Mouse (Mus musculus) limb, embryonic 11.5 days (tissue): Measurements from ENCODE around the gene Hoxc11. TPM values are rescaled to one million over a fixed set of nuclear protein-coding genes. Genes with fewer than 3 reads are reported as not detected.

Experiments
- ATAC-seq: fragments of 200-750 bp; cut with Nextera tagmentation; 2 replicates; pipeline ENCODE4 v1.8.0; 2017; ENCODE audit warnings: low read depth; ENCODE audit not compliant: insufficient number of reproducible peaks, low FRiP score, low TSS enrichment
- DNase-seq: peaks from one replicate; pipeline ENCODE4 v3.0.0-alpha.2; 2015; ENCODE audit warnings: low spot score
- H3K27ac ChIP-seq: fragments of 300-500 bp; sonication (generic); replicated peaks from 2 replicates; pipeline ENCODE4 v1.5.1; 2014; ENCODE audit warnings: low read depth, mild to moderate bottlenecking, low read length
- H3K27me3 ChIP-seq: fragments of 300-500 bp; sonication (generic); 2 replicates; pipeline ENCODE4 v1.6.1; 2014; ENCODE audit warnings: mild to moderate bottlenecking, low read length, mixed read lengths; ENCODE audit not compliant: control insufficient read depth, insufficient read depth
- H3K36me3 ChIP-seq: fragments of 300-500 bp; sonication (generic); 2 replicates; pipeline ENCODE4 v1.6.1; 2014; ENCODE audit warnings: mild to moderate bottlenecking, low read length, moderate library complexity, mixed read lengths; ENCODE audit not compliant: control insufficient read depth, insufficient read depth
- H3K4me1 ChIP-seq: fragments of 300-500 bp; sonication (generic); 2 replicates; pipeline ENCODE4 v1.6.1; 2014; ENCODE audit warnings: low read length, mixed read lengths; ENCODE audit not compliant: control insufficient read depth, insufficient read depth
- H3K4me2 ChIP-seq: fragments of 300-500 bp; sonication (generic); 2 replicates; pipeline ENCODE4 v1.6.1; 2014; ENCODE audit warnings: low read depth, mild to moderate bottlenecking, moderate library complexity; ENCODE audit not compliant: severe bottlenecking
- H3K4me3 ChIP-seq: fragments of 300-500 bp; sonication (generic); 2 replicates; pipeline ENCODE4 v1.5.1; 2014; ENCODE audit warnings: low read depth, low read length
- H3K9ac ChIP-seq: fragments of 300-500 bp; sonication (generic); 2 replicates; pipeline ENCODE4 v1.6.1; 2014; ENCODE audit warnings: mild to moderate bottlenecking, low read length
- H3K9me3 ChIP-seq: fragments of 300-500 bp; sonication (generic); 2 replicates; pipeline ENCODE4 v1.6.1; 2016; ENCODE audit warnings: low read length; ENCODE audit not compliant: control insufficient read depth
- WGBS: fragments of 180-500 bp; shearing (Covaris S2); extraction: QIAGEN DNeasy Blood & Tissue Kit; methylation state at CpG from one replicate; pipeline ENCODE4 v1.1.7; 2014; 5-methylcytosine and 5-hydroxymethylcytosine counted together
- polyA plus RNA-seq: library from polyadenylated mRNA; unstranded; fragments of >200 nt; fragmentation: Nextera tagmentation; extraction: Ambion mirVana; gene quantifications from 2 replicates; pipeline ENCODE4 v1.2.1, GENCODE M21; 2014

Gene Hoxc11
- polyA plus RNA-seq, 1 experiment from 2014 or later, result 5.9 TPM

DNA sequence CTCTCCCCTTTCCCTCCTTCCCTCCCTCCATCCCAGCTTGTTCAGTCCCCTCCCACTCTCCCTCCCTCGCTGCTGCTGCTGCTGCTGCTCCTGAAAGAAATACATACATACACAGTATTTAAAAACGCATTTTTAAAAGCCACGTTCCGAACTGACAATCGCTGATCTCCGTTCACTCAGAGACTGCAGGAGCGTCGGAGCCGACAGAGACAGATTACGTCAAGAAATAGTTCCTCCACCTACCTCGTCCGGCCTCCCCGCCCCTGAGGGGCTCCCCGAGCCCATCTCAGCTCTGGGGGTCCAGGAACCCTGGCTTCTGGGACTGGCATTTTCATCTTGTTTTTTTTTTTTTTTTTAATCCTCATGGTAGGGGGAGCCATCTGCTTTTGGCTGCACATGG lies 26.7 kb downstream of the Hoxc11 start:
- no peak for DNase-seq
- peak overlapping the region; percentile 90; the same call in 1 of the 2 replicates for H3K9ac ChIP-seq
- peak overlapping the region; percentile 91 for H3K4me2 ChIP-seq
- H3K27ac ChIP-seq, result peak overlapping the region; percentile 72; the same call in 1 of the 2 replicates
- ATAC-seq, result no peak
- H3K27me3 ChIP-seq, result peaks cover 62% of the 10 kb centered on the region
- no peaks in the 10 kb centered on the region for H3K9me3 ChIP-seq
- peaks cover 54% of the 10 kb centered on the region for H3K4me1 ChIP-seq
- H3K4me3 ChIP-seq, result peak overlapping the region; percentile 58
- WGBS, result 0% methylated on average over 14 of the region's 14 CpGs
- H3K36me3 ChIP-seq, result no peaks in the 10 kb centered on the region

DNA sequence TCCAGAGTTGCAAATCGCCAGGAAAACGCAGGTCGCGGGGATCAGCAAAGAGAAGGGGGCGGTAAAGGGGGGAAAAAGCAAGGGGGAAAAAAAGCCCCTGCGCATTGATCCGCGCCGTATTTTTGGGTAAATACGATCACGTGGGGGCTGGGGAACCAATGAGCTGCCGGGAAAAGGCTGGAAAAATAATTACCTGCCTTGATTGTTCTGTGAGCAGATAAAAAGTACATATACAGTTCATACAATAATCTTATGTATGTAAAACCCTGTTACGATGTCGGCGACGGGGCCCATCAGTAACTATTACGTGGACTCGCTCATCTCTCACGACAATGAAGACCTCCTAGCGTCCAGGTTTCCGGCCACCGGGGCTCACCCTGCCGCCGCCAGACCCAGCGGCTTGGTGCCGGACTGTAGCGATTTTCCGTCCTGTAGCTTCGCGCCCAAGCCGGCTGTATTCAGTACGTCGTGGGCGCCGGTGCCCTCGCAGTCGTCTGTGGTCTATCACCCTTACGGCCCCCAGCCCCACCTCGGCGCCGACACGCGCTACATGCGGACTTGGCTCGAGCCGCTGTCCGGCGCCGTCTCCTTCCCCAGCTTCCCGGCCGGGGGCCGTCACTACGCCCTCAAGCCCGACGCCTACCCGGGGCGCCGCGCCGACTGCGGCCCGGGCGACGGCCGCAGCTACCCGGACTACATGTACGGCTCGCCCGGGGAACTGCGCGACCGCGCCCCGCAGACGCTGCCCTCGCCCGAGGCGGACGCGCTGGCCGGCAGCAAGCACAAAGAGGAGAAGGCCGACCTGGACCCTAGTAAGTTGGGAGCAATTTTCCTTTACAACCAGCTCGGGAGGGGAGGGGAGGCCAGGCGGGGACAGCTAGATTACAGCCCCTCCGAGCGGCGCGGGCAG lies 27.4 kb downstream of the Hoxc11 start:
- H3K27me3 ChIP-seq, result peaks cover 62% of the 10 kb centered on the region
- H3K36me3 ChIP-seq, result no peaks in the 10 kb centered on the region
- H3K9ac ChIP-seq, result peak overlapping the region; percentile 90
- peak overlapping the region; percentile 58 for H3K4me3 ChIP-seq
- H3K27ac ChIP-seq, result peak overlapping the region; percentile 72
- ATAC-seq (no peak), DNase-seq (peak; percentile 81)
- H3K4me1 ChIP-seq, result peaks cover 54% of the 10 kb centered on the region
- WGBS, result under 1% methylated on average over 88 of the region's 88 CpGs
- no peaks in the 10 kb centered on the region for H3K9me3 ChIP-seq
- H3K4me2 ChIP-seq, result peak overlapping the region; percentile 91

DNA sequence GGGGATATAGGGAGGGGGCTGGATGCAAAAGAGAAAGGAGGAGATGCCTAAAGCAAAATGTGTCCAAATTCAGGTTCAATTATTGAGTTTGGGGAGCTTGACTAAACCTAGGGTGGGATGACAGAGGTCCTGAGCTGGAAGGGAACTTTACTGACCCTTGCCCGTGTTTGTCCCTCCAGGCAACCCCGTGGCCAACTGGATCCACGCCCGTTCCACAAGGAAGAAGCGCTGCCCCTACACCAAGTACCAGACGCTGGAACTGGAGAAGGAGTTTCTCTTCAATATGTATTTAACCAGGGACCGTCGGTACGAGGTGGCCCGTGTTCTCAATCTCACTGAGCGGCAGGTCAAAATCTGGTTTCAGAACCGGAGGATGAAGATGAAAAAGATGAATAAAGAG lies 29.5 kb downstream of the Hoxc11 start:
- Histone ChIP-seq H3K27ac (no peak overlapping the region), H3K9ac (peak overlapping the region; percentile 32), H3K27me3 (peaks cover 68% of the 10 kb centered on the region), H3K36me3 (no peaks in the 10 kb centered on the region), H3K4me2 (peak overlapping the region; percentile 91), H3K4me3 (peak overlapping the region; percentile 58; the same call in 1 of the 2 replicates), H3K9me3 (no peaks in the 10 kb centered on the region), H3K4me1 (peaks cover 45% of the 10 kb centered on the region)
- DNase-seq (no peak), ATAC-seq (no peak)
- WGBS, result 3% methylated on average over 12 of the region's 12 CpGs

- no peak overlapping the region for H3K9ac ChIP-seq
- DNase-seq (no peak), ATAC-seq (no peak)
- 4% methylated on average over 10 of the region's 10 CpGs for WGBS
- no peak overlapping the region for H3K27ac ChIP-seq
- peaks cover 40% of the 10 kb centered on the region for H3K4me1 ChIP-seq
- no peaks in the 10 kb centered on the region for H3K36me3 ChIP-seq
- no peak overlapping the region for H3K4me3 ChIP-seq
- H3K9me3 ChIP-seq, result no peaks in the 10 kb centered on the region
- H3K4me2 ChIP-seq, result no peak overlapping the region
- H3K27me3 ChIP-seq, result peaks cover 69% of the 10 kb centered on the region
Observed at GRCm38 (mm10) chr15:102984521-102984920, 30.3 kb downstream of the Hoxc11 start.

- Histone ChIP-seq H3K9me3 (no peaks in the 10 kb centered on the region), H3K27me3 (peaks cover 69% of the 10 kb centered on the region), H3K4me1 (peaks cover 38% of the 10 kb centered on the region), H3K4me2 (0 out of 2 replicates have a peak overlapping the region, but pooled peaks have one; percentile 3), H3K9ac (no peak overlapping the region), H3K27ac (no peak overlapping the region), H3K4me3 (0 out of 2 replicates have a peak overlapping the region, but pooled peaks have one; percentile 3), H3K36me3 (no peaks in the 10 kb centered on the region)
- 9% methylated on average over 3 of the region's 3 CpGs for WGBS
- ATAC-seq (no peak), DNase-seq (no peak)
Observed at GRCm38 (mm10) chr15:102984925-102985324, 30.7 kb downstream of the Hoxc11 start.

DNA sequence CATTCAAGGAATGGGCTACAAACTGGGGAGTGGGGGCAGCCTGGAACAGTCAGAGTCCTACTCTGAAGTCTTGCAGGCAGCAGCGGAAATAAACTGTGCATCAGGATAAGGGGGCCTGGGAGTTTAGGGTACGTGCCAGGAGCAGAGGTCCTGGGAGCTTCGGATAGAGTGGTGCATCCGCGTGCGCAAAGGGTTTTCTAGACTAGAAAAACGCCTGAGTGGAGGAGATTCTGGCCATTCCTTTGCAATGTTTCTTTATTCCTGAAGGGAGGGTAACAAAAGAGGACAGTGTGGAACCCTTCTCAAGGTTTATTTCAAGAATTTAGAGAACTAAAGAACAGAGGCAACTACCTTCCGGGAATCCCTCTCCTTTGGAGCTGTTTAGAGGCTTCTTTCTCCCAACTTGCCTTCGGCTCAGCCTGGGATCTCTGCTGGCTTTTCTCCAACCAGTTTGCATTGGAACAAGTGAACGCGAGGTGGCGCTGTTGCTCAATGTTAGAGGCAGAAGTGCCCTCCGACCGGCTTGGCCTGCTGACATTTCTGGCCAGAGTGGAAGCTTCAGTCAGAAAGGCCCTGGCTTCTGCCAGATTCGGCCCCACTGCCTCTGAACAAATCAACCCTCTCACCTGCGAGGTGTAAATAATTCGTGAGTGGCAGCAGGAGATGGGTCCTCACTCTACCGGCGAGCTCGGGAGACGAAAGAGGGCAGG lies 33.1 kb downstream of the Hoxc11 start:
- no peaks in the 10 kb centered on the region for H3K36me3 ChIP-seq
- H3K27me3 ChIP-seq, result peaks cover 74% of the 10 kb centered on the region
- H3K4me1 ChIP-seq, result peaks cover 36% of the 10 kb centered on the region
- H3K27ac ChIP-seq, result no peak overlapping the region; the same call in 1 of the 2 replicates
- H3K4me3 ChIP-seq, result no peak overlapping the region
- WGBS, result 3% methylated on average over 21 of the region's 21 CpGs
- ATAC-seq (0 out of 2 replicates have a peak, but pooled peaks have one; percentile 20), DNase-seq (peak; percentile 100)
- no peak overlapping the region for H3K4me2 ChIP-seq
- no peak overlapping the region for H3K9ac ChIP-seq
- no peaks in the 10 kb centered on the region for H3K9me3 ChIP-seq

DNA sequence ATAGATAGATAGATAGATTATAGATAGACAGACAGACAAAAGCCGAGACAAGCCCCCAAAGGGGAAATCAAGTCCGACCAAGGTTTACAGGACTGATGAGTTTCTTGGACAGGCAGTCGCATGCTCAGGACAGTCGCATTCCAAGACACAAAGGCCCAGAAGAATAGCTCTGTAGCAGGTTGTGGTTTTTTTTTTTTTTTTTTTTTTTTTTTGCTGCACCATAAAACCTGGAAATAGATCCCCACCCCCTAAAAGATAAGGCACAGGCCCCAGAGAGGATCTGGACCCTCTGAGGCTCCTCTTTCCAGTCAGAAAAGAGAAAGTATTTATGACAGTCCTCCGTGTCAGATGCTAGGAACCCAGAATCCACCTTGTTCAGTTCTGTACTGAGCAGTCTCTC lies 33.9 kb downstream of the Hoxc11 start:
- no peak overlapping the region for H3K4me2 ChIP-seq
- ATAC-seq, result no peak
- no peak for DNase-seq

More for the DNA sequence above, 33.9 kb downstream of the Hoxc11 start:
- Histone ChIP-seq H3K36me3 (no peaks in the 10 kb centered on the region), H3K4me1 (peaks cover 30% of the 10 kb centered on the region), H3K27me3 (peaks cover 75% of the 10 kb centered on the region), H3K27ac (no peak overlapping the region), H3K9me3 (no peaks in the 10 kb centered on the region), H3K9ac (no peak overlapping the region), H3K4me3 (no peak overlapping the region)
- 17% methylated on average over 5 of the region's 5 CpGs for WGBS
